Mouse (Mus musculus) neural tube, embryonic 15.5 days (tissue): ENCODE data around the gene Pfn3. TPM values are rescaled to one million over a fixed set of nuclear protein-coding genes. Genes with fewer than 3 reads are reported as not detected.

ENCODE experiments used
- ATAC-seq: fragments of 200-750 bp; cut with Nextera tagmentation; 2 replicates; pipeline ENCODE4 v1.8.0; 2017; ENCODE audit warnings: mild to moderate bottlenecking, moderate TSS enrichment, moderate library complexity; ENCODE audit not compliant: low FRiP score
- H3K27ac ChIP-seq: fragments of 300-500 bp; sonication (generic); replicated peaks from 2 replicates; pipeline ENCODE4 v1.5.1; 2015; ENCODE audit warnings: mild to moderate bottlenecking, inconsistent platforms
- H3K27me3 ChIP-seq: fragments of 300-500 bp; sonication (generic); replicated peaks from 2 replicates; pipeline ENCODE4 v1.6.1; 2015; ENCODE audit warnings: inconsistent platforms
- H3K36me3 ChIP-seq: fragments of 300-500 bp; sonication (generic); 2 replicates; pipeline ENCODE4 v1.6.1; 2015; ENCODE audit warnings: inconsistent platforms
- H3K4me1 ChIP-seq: fragments of 300-500 bp; sonication (generic); 2 replicates; pipeline ENCODE4 v1.6.1; 2015; ENCODE audit warnings: inconsistent platforms
- H3K4me2 ChIP-seq: fragments of 300-500 bp; sonication (generic); 2 replicates; pipeline ENCODE4 v1.6.1; 2015; ENCODE audit warnings: inconsistent platforms, mild to moderate bottlenecking, moderate library complexity
- H3K4me3 ChIP-seq: fragments of 300-500 bp; sonication (generic); replicated peaks from 2 replicates; pipeline ENCODE4 v1.5.1; 2015; ENCODE audit warnings: mild to moderate bottlenecking, inconsistent platforms
- H3K9ac ChIP-seq: fragments of 300-500 bp; sonication (generic); replicated peaks from 2 replicates; pipeline ENCODE4 v1.6.1; 2015; ENCODE audit warnings: mild to moderate bottlenecking, inconsistent platforms
- H3K9me3 ChIP-seq: fragments of 300-500 bp; sonication (generic); replicated peaks from 2 replicates; pipeline ENCODE4 v1.6.1; 2016; ENCODE audit warnings: inconsistent platforms
- WGBS: fragments of 180-500 bp; shearing (Covaris S2); methylation state at CpG from one replicate; pipeline ENCODE4 v1.1.7; 2015; ENCODE audit warnings: mixed read lengths; 5-methylcytosine and 5-hydroxymethylcytosine counted together
- polyA plus RNA-seq: library from polyadenylated mRNA; unstranded; fragments of >200 nt; fragmentation: Nextera tagmentation; extraction: Ambion mirVana; gene quantifications from 2 replicates; pipeline ENCODE4 v1.2.1, GENCODE M21; 2015

Pfn3 gene
- polyA plus RNA-seq, 1 experiment from 2014 or later, result 1.4 TPM

- Histone ChIP-seq H3K4me2 (peak overlapping the region; percentile 43), H3K9ac (no peak overlapping the region), H3K36me3 (no peaks in the 10 kb centered on the region), H3K27me3 (peaks cover 5% of the 10 kb centered on the region; the same call in 1 of the 2 replicates), H3K9me3 (no peaks in the 10 kb centered on the region), H3K27ac (peak overlapping the region; percentile 65), H3K4me1 (peaks cover 22% of the 10 kb centered on the region), H3K4me3 (0 out of 2 replicates have a peak overlapping the region, but pooled peaks have one; percentile 6)
- peak; percentile 42 for ATAC-seq
- 57% methylated on average over 13 of the region's 13 CpGs for WGBS
Measured at GRCm38 (mm10) chr13:55405783-55406390, 9.1 kb downstream of the Pfn3 start.

DNA sequence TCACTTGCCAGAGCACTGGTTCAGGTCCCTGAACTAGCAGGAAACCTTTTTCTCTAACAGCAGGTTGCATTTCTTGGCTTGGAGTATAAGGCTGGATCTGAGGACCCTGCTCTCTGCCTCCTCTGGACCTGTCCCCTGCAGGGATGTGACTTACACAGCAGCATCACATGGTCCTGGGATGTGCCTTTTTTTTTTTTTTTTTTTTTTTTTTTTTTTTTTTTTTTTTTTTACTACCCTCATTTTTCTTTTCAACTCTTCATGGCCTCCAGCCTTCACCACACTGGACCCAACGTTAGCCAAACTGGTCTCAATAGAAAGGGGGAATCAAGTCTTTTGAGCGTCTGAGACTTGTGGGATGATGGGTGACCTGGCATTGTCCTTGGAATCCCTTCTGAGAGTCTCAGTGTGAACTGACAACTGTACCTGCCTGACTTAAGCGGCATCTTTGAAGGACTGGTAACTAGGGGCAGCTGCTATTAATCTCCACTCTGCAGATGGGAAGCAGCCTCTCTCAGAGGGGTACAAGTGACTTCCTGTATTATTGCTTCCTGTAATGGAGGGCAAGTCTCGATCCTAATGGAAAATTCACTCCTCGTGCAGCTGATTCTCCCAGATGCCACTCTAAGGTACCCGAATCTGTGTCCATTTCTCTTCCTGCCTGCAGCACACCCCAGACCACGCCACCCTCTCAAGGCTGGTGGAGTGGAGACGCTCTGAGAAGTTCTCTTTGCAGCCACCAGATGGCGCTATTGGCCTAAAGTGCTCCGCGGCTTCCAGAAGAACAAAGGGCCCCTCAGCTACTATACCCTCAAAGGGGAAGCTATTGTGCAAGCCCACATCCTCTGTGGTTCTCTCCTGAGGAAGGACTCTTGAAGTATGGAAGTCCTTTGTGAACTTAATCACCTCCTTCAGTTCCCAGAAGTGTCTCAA lies 9.9 kb downstream of the Pfn3 start:
- H3K9me3 ChIP-seq, result no peaks in the 10 kb centered on the region
- no peaks in the 10 kb centered on the region for H3K36me3 ChIP-seq
- H3K27me3 ChIP-seq, result peaks cover 5% of the 10 kb centered on the region; the same call in 1 of the 2 replicates
- H3K9ac ChIP-seq, result peak overlapping the region; percentile 40
- H3K4me1 ChIP-seq, result peaks cover 22% of the 10 kb centered on the region
- peak overlapping the region; percentile 65 for H3K27ac ChIP-seq
- 0 out of 2 replicates have a peak overlapping the region, but pooled peaks have one; percentile 6 for H3K4me3 ChIP-seq
- 10% methylated on average over 11 of the region's 11 CpGs for WGBS
- H3K4me2 ChIP-seq, result peak overlapping the region; percentile 43
- ATAC-seq, result peak; percentile 90

DNA sequence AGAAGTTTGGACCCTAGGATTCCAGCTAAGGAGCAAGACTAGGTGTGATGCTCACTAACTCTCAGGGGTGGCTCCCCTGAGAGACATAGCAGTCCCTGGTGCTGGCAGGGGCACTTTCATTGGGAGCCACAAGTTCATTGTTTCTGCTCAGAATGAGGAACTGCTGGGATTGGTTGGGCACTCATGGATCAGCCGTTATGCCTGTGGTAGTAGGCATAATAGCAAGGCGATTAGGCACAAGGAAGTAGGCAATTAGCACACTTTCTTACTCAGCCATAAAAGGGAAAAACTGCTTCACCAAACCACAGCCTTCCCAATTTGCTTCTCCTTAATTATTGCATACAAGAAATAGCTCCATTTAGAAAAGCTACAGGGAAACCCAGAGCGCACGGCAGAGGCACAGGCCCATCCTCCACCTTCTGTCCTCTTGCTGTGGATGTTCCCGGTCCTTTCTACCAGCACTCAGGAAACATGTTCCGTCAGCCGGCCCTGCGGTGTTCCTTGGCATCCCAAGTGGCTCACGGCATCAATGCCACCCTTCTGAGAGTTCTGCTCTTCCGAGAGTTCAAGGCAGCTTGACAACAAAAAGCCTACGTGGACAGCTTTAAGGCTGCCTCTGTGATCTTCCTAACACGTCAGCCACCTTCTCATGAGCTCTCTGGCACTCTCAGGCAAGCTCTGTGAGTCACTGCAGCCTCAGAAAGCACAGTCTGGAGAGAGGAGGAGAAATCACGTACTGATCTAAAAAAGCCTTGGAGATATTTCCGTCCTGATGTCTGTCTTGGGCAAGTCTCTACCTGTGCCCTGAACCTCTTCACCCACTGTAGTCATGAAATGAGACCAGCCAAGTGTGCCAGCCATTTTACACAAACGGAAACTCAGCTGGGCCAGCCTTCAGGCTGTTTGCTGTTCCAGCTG lies 10.8 kb downstream of the Pfn3 start:
- H3K4me1 ChIP-seq, result peaks cover 22% of the 10 kb centered on the region
- no peak overlapping the region for H3K4me3 ChIP-seq
- no peaks in the 10 kb centered on the region for H3K9me3 ChIP-seq
- H3K27me3 ChIP-seq, result peaks cover 5% of the 10 kb centered on the region; the same call in 1 of the 2 replicates
- H3K4me2 ChIP-seq, result no peak overlapping the region
- WGBS, result 53% methylated on average over 15 of the region's 15 CpGs
- H3K27ac ChIP-seq, result peak overlapping the region; percentile 20
- no peak overlapping the region for H3K9ac ChIP-seq
- no peaks in the 10 kb centered on the region for H3K36me3 ChIP-seq
- no peak for ATAC-seq

GRCm38 (mm10) chr13:55403266-55403665 lies 11.8 kb downstream of the Pfn3 start:
- Histone ChIP-seq H3K4me3 (no peak overlapping the region), H3K36me3 (no peaks in the 10 kb centered on the region), H3K9ac (no peak overlapping the region), H3K27me3 (peaks cover 5% of the 10 kb centered on the region; the same call in 1 of the 2 replicates), H3K27ac (peak overlapping the region; percentile 20), H3K9me3 (no peaks in the 10 kb centered on the region), H3K4me2 (no peak overlapping the region), H3K4me1 (peaks cover 22% of the 10 kb centered on the region)
- ATAC-seq, result no peak; the same call in 1 of the 2 replicates
- 43% methylated on average over 7 of the region's 7 CpGs for WGBS

- Histone ChIP-seq H3K27me3 (peaks cover 5% of the 10 kb centered on the region; the same call in 1 of the 2 replicates), H3K4me2 (no peak overlapping the region), H3K4me1 (peaks cover 10% of the 10 kb centered on the region), H3K9ac (no peak overlapping the region), H3K4me3 (no peak overlapping the region), H3K36me3 (no peaks in the 10 kb centered on the region), H3K27ac (no peak overlapping the region), H3K9me3 (no peaks in the 10 kb centered on the region)
- no peak for ATAC-seq
- WGBS, result 72% methylated on average over 1 of the region's 1 CpGs
Measured at GRCm38 (mm10) chr13:55400039-55400346, 15.0 kb downstream of the Pfn3 start.

- 74% methylated on average over 5 of the region's 5 CpGs for WGBS
- no peak overlapping the region for H3K4me2 ChIP-seq
- H3K9me3 ChIP-seq, result no peaks in the 10 kb centered on the region
- no peak for ATAC-seq
- H3K36me3 ChIP-seq, result no peaks in the 10 kb centered on the region
- no peak overlapping the region for H3K9ac ChIP-seq
- no peak overlapping the region for H3K4me3 ChIP-seq
- peaks cover 5% of the 10 kb centered on the region; the same call in 1 of the 2 replicates for H3K27me3 ChIP-seq
- no peak overlapping the region for H3K27ac ChIP-seq
- peaks cover 7% of the 10 kb centered on the region; the same call in 1 of the 2 replicates for H3K4me1 ChIP-seq
Measured at GRCm38 (mm10) chr13:55399300-55400038, 15.6 kb downstream of the Pfn3 start.

DNA sequence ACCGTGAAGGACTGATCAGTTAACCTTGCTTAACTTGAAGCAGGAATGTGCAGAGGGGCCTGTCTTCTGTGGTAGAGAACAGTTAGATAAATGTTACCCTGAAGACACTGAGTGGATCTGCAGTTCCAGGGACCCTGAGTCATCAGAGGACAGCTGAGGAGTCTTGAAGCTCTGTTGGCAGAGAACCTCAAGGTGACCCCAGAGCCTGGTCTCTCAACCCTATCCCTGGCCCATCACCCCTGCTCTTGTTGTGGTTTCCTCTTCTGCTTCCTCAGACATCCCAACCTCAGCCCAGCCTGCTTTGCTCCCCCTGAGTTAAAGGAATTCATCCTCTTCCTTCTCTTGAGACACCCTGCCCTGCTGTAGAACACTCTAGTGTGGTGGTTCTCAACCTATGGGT lies 16.9 kb downstream of the Pfn3 start, which contains the start of gene Slc34a1:
Slc34a1 (plus strand) TSS at position 100 of the 400 bp plus-strand sequence.
- Histone ChIP-seq H3K36me3 (no peaks in the 10 kb centered on the region), H3K27me3 (peaks cover 5% of the 10 kb centered on the region; the same call in 1 of the 2 replicates), H3K4me3 (no peak within 1 kb of the TSS), H3K9ac (no peak within 1 kb of the TSS), H3K4me2 (no peak within 1 kb of the TSS), H3K4me1 (no peaks in the 10 kb centered on the region), H3K9me3 (no peaks in the 10 kb centered on the region), H3K27ac (no peak within 1 kb of the TSS)
- WGBS, result 93% methylated on average over 1 of the region's 1 CpGs
- no peak for ATAC-seq

DNA sequence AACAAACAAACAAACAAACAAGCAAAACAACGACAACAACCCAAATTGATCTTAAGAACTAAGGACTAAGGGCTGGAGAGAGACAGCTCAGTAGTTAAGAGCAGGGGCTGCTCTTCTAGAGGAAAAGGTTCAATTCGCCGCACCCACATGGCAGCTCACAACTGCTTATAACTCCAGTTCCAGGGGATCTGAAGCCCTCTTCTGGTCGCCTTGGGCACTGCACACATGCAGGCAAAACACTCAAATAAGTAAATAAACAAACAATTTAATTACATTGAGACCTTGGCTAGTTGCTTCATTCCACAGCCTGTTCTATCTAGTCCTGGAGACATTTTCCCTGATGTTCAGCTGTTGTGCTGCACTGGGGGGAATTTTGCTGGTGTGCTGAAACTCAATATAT lies 22.1 kb downstream of the Pfn3 start:
- no peak overlapping the region for H3K4me2 ChIP-seq
- 71% methylated on average over 4 of the region's 4 CpGs for WGBS
- no peaks in the 10 kb centered on the region for H3K4me1 ChIP-seq
- no peak overlapping the region for H3K4me3 ChIP-seq
- no peaks in the 10 kb centered on the region for H3K9me3 ChIP-seq
- no peak overlapping the region for H3K9ac ChIP-seq
- no peaks in the 10 kb centered on the region; the same call in 1 of the 2 replicates for H3K27me3 ChIP-seq
- H3K27ac ChIP-seq, result no peak overlapping the region
- H3K36me3 ChIP-seq, result no peaks in the 10 kb centered on the region
- ATAC-seq, result no peak

DNA sequence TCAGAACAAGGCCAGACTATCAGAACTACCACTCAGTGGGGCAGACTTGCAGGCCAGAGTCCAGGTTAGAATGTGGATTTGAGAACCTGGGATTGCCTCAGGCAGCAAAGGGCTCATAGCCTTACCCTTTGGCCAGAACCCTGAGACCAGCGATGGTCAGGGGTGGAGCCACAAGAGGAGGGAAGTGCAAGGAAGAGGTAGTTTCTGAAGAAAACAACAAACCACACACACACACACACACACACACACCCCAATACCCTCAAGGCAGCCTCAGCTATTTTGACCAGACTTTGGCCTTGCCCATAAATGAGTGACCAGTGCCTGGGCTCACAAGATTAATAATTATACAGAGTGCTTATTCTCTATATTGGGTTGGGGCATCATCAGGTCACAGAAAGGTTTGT lies 23.4 kb downstream of the Pfn3 start:
- no peak overlapping the region for H3K4me2 ChIP-seq
- no peak overlapping the region for H3K27ac ChIP-seq
- no peak overlapping the region for H3K9ac ChIP-seq
- H3K36me3 ChIP-seq, result no peaks in the 10 kb centered on the region
- no peaks in the 10 kb centered on the region for H3K27me3 ChIP-seq
- no peak for ATAC-seq
- no peaks in the 10 kb centered on the region for H3K9me3 ChIP-seq
- WGBS, result 81% methylated on average over 1 of the region's 1 CpGs
- H3K4me3 ChIP-seq, result no peak overlapping the region
- H3K4me1 ChIP-seq, result no peaks in the 10 kb centered on the region

- H3K4me3 ChIP-seq, result no peak overlapping the region
Measured at GRCm38 (mm10) chr13:55390644-55391043, 24.4 kb downstream of the Pfn3 start.

More at GRCm38 (mm10) chr13:55390644-55391043, 24.4 kb downstream of the Pfn3 start:
- WGBS, result 81% methylated on average over 3 of the region's 3 CpGs
- Histone ChIP-seq H3K9me3 (no peaks in the 10 kb centered on the region), H3K27ac (no peak overlapping the region), H3K27me3 (no peaks in the 10 kb centered on the region), H3K9ac (no peak overlapping the region), H3K4me2 (no peak overlapping the region), H3K36me3 (no peaks in the 10 kb centered on the region), H3K4me1 (no peaks in the 10 kb centered on the region)
- ATAC-seq, result no peak
